Mouse (Mus musculus): ENCODE measurements at regions not wholly inside any gene's neighbourhood (a gene's known extent, or its start where the extent isn't known, plus 50 kb on each side); places are given as distances from the start of the nearest gene placed in this dataset.

DNA sequence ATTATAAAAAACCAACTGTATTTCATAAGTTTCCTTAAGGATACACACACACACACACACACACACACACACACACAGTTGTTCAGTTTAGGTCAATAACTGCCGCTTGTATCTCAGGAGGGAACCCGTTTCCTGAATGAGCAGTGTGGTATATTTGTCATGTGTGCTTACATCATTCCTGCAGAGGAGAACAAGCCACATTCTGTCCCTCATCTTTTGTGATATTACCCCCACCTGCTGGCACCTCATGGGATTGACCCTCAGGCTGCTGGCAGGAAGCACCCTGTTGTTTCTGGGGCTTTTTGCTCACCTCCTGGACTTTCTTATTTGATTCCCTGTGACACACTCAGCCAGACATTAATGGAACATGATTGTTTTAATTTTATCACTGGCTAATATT lies 66.4 kb upstream of the Htr1a start:
- 0% methylated on average over 2 of the region's 2 CpGs for WGBS

DNA sequence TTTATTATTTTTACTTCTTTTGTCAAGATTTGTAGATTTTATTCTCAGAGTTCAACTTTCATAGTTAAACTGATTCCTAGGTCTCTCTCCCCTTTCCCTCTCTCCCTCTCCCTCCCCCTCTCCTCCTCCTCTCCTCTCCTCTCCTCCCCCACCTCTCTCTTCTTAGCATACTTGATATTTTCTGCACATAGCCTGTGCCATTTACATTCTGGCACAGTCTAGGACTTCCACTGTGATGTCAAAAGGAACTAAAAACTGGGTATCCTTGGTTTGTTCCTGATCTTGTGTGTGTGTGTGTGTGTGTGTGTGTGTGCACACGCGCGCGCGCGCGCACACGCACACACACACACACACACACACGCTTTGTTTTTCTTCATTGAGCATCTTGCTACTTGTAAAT lies 64.9 kb upstream of the Htr1a start:
- H3K4me2 ChIP-seq (ENCODE audit: low read depth, low read length) = no peak overlapping the region
- H3K9me3 ChIP-seq (ENCODE audit: control insufficient read depth, low read length) = no peaks in the 10 kb centered on the region
- ATAC-seq (ENCODE audit: low read depth) = no peak
- H3K27ac ChIP-seq (replicated peaks; ENCODE audit: low read depth, low read length) = no peak overlapping the region
- DNase-seq (ENCODE audit: low spot score) = no peak
- no peaks in the 10 kb centered on the region for H3K4me1 ChIP-seq (ENCODE audit: control insufficient read depth, insufficient read depth, low read length)
- H3K9ac ChIP-seq (ENCODE audit: low read depth, low read length) = no peak overlapping the region
- no peaks in the 10 kb centered on the region for H3K36me3 ChIP-seq (ENCODE audit: control insufficient read depth, insufficient read depth, low read length)
- 86% methylated on average over 9 of the region's 9 CpGs for WGBS
- H3K27me3 ChIP-seq (replicated peaks; ENCODE audit: control insufficient read depth, insufficient read depth, low read length) = no peaks in the 10 kb centered on the region
- H3K4me3 ChIP-seq (ENCODE audit: low read depth, low read length) = no peak overlapping the region

More for the DNA sequence above, 66.4 kb upstream of the Htr1a start:
- Histone ChIP-seq H3K4me3 (ENCODE audit: low read depth, low read length) (no peak overlapping the region), H3K9me3 (ENCODE audit: control insufficient read depth, low read length) (no peaks in the 10 kb centered on the region), H3K4me1 (ENCODE audit: control insufficient read depth, insufficient read depth, low read length) (no peaks in the 10 kb centered on the region), H3K27ac (replicated peaks; ENCODE audit: low read depth, low read length) (no peak overlapping the region), H3K9ac (ENCODE audit: low read depth, low read length) (no peak overlapping the region), H3K27me3 (replicated peaks; ENCODE audit: control insufficient read depth, insufficient read depth, low read length) (no peaks in the 10 kb centered on the region), H3K36me3 (ENCODE audit: control insufficient read depth, insufficient read depth, low read length) (no peaks in the 10 kb centered on the region), H3K4me2 (ENCODE audit: low read depth, low read length) (no peak overlapping the region)
- ATAC-seq (ENCODE audit: low read depth) = peak; percentile 79
- DNase-seq (ENCODE audit: low spot score) = peak; percentile 74

DNA sequence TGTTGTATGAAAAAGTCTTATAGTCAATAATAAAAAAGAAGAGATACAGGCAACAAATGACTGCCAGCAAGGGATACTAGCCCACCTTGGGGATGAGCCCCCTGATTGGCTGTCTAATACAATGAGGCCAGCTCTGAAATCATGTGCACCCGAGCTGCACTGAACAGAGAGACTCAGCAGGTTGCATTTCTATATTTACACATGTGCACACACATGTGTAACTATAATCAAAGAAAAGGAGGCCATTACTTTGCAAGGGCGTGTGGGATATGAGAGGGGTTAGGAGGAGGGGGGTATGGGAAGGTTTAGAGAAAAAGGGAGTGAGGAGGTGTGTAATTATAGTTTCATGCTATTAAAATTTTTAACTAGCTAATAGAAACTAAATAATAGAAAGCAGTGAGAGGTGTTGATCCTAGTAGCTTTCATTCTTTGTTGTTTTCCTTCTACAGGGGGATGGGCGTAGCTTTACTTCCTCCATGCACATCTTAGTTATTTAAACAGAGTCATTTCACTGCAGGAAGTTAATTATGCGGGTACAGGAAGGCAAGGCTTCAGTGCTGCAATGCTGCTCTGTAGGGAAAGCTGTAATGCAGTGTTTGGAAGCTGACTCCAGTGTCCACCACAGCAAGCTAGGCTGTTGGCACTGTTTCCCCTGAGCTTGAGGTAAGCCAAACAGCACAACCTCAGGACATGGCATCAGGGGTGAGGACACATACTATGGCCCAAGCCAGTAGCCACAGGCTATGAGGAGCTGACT lies 56.2 kb upstream of the Htr1a start:
- H3K36me3 ChIP-seq (ENCODE audit: control insufficient read depth, insufficient read depth, low read length) = no peaks in the 10 kb centered on the region
- no peak overlapping the region for H3K4me2 ChIP-seq (ENCODE audit: low read depth, low read length)
- H3K9me3 ChIP-seq (ENCODE audit: control insufficient read depth, low read length) = no peaks in the 10 kb centered on the region
- DNase-seq (ENCODE audit: low spot score) = no peak
- no peaks in the 10 kb centered on the region for H3K4me1 ChIP-seq (ENCODE audit: control insufficient read depth, insufficient read depth, low read length)
- H3K9ac ChIP-seq (ENCODE audit: low read depth, low read length) = no peak overlapping the region
- no peak overlapping the region for H3K4me3 ChIP-seq (ENCODE audit: low read depth, low read length)
- ATAC-seq (ENCODE audit: low read depth) = no peak
- 48% methylated on average over 4 of the region's 4 CpGs for WGBS
- no peaks in the 10 kb centered on the region for H3K27me3 ChIP-seq (replicated peaks; ENCODE audit: control insufficient read depth, insufficient read depth, low read length)
- no peak overlapping the region for H3K27ac ChIP-seq (replicated peaks; ENCODE audit: low read depth, low read length)
